Mouse (Mus musculus) embryonic facial prominence, embryonic 14.5 days (tissue): ENCODE data around the gene Mettl21e. TPM values are rescaled to one million over a fixed set of nuclear protein-coding genes. Genes with fewer than 3 reads are reported as not detected.

Experiments
- ATAC-seq: fragments of 200-750 bp; cut with Nextera tagmentation; 2 replicates; pipeline ENCODE4 v1.8.0; 2017; ENCODE audit warnings: low read depth, moderate number of reproducible peaks, moderate TSS enrichment
- DNase-seq: peaks from one replicate; pipeline ENCODE4 v3.0.0-alpha.2; 2015; ENCODE audit warnings: low spot score
- H3K27ac ChIP-seq: fragments of 300-500 bp; sonication (generic); replicated peaks from 2 replicates; pipeline ENCODE4 v1.5.1; 2014; ENCODE audit warnings: low read depth, mild to moderate bottlenecking, low read length, moderate library complexity
- H3K27me3 ChIP-seq: fragments of 300-500 bp; sonication (generic); replicated peaks from 2 replicates; pipeline ENCODE4 v1.6.1; 2014; ENCODE audit warnings: low read length; ENCODE audit not compliant: control insufficient read depth, insufficient read depth
- H3K36me3 ChIP-seq: fragments of 300-500 bp; sonication (generic); 2 replicates; pipeline ENCODE4 v1.6.1; 2014; ENCODE audit warnings: low read length, mixed read lengths; ENCODE audit not compliant: control insufficient read depth, insufficient read depth
- H3K4me1 ChIP-seq: fragments of 300-500 bp; sonication (generic); 2 replicates; pipeline ENCODE4 v1.6.1; 2014; ENCODE audit warnings: antibody characterized with exemption, low read length; ENCODE audit not compliant: control insufficient read depth, insufficient read depth
- H3K4me2 ChIP-seq: fragments of 300-500 bp; sonication (generic); 2 replicates; pipeline ENCODE4 v1.6.1; 2014; ENCODE audit warnings: low read depth, mild to moderate bottlenecking, low read length, moderate library complexity, mixed read lengths
- H3K4me3 ChIP-seq: fragments of 300-500 bp; sonication (generic); 2 replicates; pipeline ENCODE4 v1.5.1; 2014; ENCODE audit warnings: low read depth, mild to moderate bottlenecking, low read length
- H3K9ac ChIP-seq: fragments of 300-500 bp; sonication (generic); 2 replicates; pipeline ENCODE4 v1.6.1; 2014; ENCODE audit warnings: low read depth, mild to moderate bottlenecking, low read length, moderate library complexity, mixed read lengths
- H3K9me3 ChIP-seq: fragments of 300-500 bp; sonication (generic); 2 replicates; pipeline ENCODE4 v1.6.1; 2016; ENCODE audit warnings: low read length; ENCODE audit not compliant: control insufficient read depth
- WGBS: fragments of 180-500 bp; shearing (Covaris S2); extraction: QIAGEN DNeasy Blood & Tissue Kit; methylation state at CpG from one replicate; pipeline ENCODE4 v1.1.7; 2014; 5-methylcytosine and 5-hydroxymethylcytosine counted together
- polyA plus RNA-seq: library from polyadenylated mRNA; unstranded; fragments of >200 nt; fragmentation: Nextera tagmentation; extraction: Ambion mirVana; gene quantifications from 2 replicates; pipeline ENCODE4 v1.2.1, GENCODE M21; 2014

Gene Mettl21e
- polyA plus RNA-seq, 1 experiment from 2014 or later, result 1.8 TPM

GRCm38 (mm10) chr1:44161818-44162217 lies 56.9 kb downstream of the Mettl21e start:
- H3K9ac ChIP-seq, result no peak overlapping the region
- 90% methylated on average over 6 of the region's 6 CpGs for WGBS
- DNase-seq (no peak), ATAC-seq (no peak)
- no peak overlapping the region for H3K4me2 ChIP-seq
- no peaks in the 10 kb centered on the region for H3K27me3 ChIP-seq
- peaks cover 92% of the 10 kb centered on the region for H3K36me3 ChIP-seq
- no peaks in the 10 kb centered on the region for H3K4me1 ChIP-seq
- no peak overlapping the region for H3K4me3 ChIP-seq
- H3K27ac ChIP-seq, result no peak overlapping the region
- no peaks in the 10 kb centered on the region for H3K9me3 ChIP-seq

GRCm38 (mm10) chr1:44158317-44158716 lies 60.4 kb downstream of the Mettl21e start:
- ATAC-seq, result no peak

GRCm38 (mm10) chr1:44155287-44155686 lies 63.5 kb downstream of the Mettl21e start:
- H3K4me3 ChIP-seq, result no peak overlapping the region
- 95% methylated on average over 4 of the region's 4 CpGs for WGBS
- no peak overlapping the region for H3K9ac ChIP-seq
- ATAC-seq (no peak), DNase-seq (peak; percentile 30)
- no peaks in the 10 kb centered on the region for H3K27me3 ChIP-seq
- no peak overlapping the region for H3K27ac ChIP-seq
- peaks cover 33% of the 10 kb centered on the region for H3K36me3 ChIP-seq
- no peaks in the 10 kb centered on the region for H3K9me3 ChIP-seq
- no peaks in the 10 kb centered on the region for H3K4me1 ChIP-seq
- H3K4me2 ChIP-seq, result no peak overlapping the region

More at GRCm38 (mm10) chr1:44158317-44158716, 60.4 kb downstream of the Mettl21e start:
- no peak overlapping the region for H3K9ac ChIP-seq
- no peaks in the 10 kb centered on the region for H3K9me3 ChIP-seq
- H3K4me3 ChIP-seq, result no peak overlapping the region
- peaks cover 61% of the 10 kb centered on the region for H3K36me3 ChIP-seq
- H3K27ac ChIP-seq, result no peak overlapping the region
- H3K27me3 ChIP-seq, result no peaks in the 10 kb centered on the region
- WGBS, result 95% methylated on average over 6 of the region's 6 CpGs
- H3K4me2 ChIP-seq, result no peak overlapping the region
- H3K4me1 ChIP-seq, result no peaks in the 10 kb centered on the region
- DNase-seq, result no peak

Other genes with a start within 250 kb of the Mettl21e start
- 1.2 and 2.4 TPM in 2 replicates for gene Mettl21c, start 198.9 kb downstream of the Mettl21e start, polyA plus RNA-seq
- gene Gm8251, start 157.0 kb downstream of the Mettl21e start, polyA plus RNA-seq, result 0.03 and 0.11 TPM in 2 replicates
- 61.2 and 66.0 TPM in 2 replicates for gene Tex30, start 116.5 kb downstream of the Mettl21e start, polyA plus RNA-seq
- 63.6 and 72.6 TPM in 2 replicates for gene Kdelc1, start 100.2 kb downstream of the Mettl21e start, polyA plus RNA-seq
- gene Bivm, start 100.0 kb downstream of the Mettl21e start, polyA plus RNA-seq, result 19.6 and 20.9 TPM in 2 replicates
- 22.1 and 22.4 TPM in 2 replicates for gene Ercc5, start 71.2 kb downstream of the Mettl21e start, polyA plus RNA-seq